Mouse (Mus musculus) heart, postnatal 0 days (tissue): ENCODE results near the gene Bub1. TPM values are rescaled to one million over a fixed set of nuclear protein-coding genes. Genes with fewer than 3 reads are reported as not detected.

Experiments
- ATAC-seq: fragments of 200-750 bp; cut with Nextera tagmentation; 2 replicates; pipeline ENCODE4 v1.8.0; 2017; ENCODE audit warnings: low read depth, moderate number of reproducible peaks, moderate library complexity; ENCODE audit not compliant: insufficient read depth
- DNase-seq: peaks from one replicate; pipeline ENCODE4 v3.0.0-alpha.2; 2016; ENCODE audit warnings: low spot score
- H3K27ac ChIP-seq: fragments of 300-500 bp; sonication (generic); 2 replicates; pipeline ENCODE4 v1.5.1; 2014; ENCODE audit warnings: low read depth, mild to moderate bottlenecking
- H3K27me3 ChIP-seq: fragments of 300-500 bp; sonication (generic); 2 replicates; pipeline ENCODE4 v1.6.1; 2014; ENCODE audit warnings: low read length, mixed read lengths; ENCODE audit not compliant: control insufficient read depth, insufficient read depth
- H3K36me3 ChIP-seq: fragments of 300-500 bp; sonication (generic); replicated peaks from 2 replicates; pipeline ENCODE4 v1.6.1; 2014; ENCODE audit warnings: low read length, mixed read lengths; ENCODE audit not compliant: control insufficient read depth, insufficient read depth
- H3K4me1 ChIP-seq: fragments of 300-500 bp; sonication (generic); 2 replicates; pipeline ENCODE4 v1.6.1; 2014; ENCODE audit warnings: antibody characterized with exemption; ENCODE audit not compliant: control insufficient read depth, insufficient read depth
- H3K4me2 ChIP-seq: fragments of 300-500 bp; sonication (generic); 2 replicates; pipeline ENCODE4 v1.6.1; 2014; ENCODE audit warnings: low read depth, mild to moderate bottlenecking, low read length, moderate library complexity
- H3K4me3 ChIP-seq: fragments of 300-500 bp; sonication (generic); 2 replicates; pipeline ENCODE4 v1.5.1; 2014; ENCODE audit warnings: low read depth, low read length
- H3K9ac ChIP-seq: fragments of 300-500 bp; sonication (generic); replicated peaks from 2 replicates; pipeline ENCODE4 v1.6.1; 2014; ENCODE audit warnings: low read depth, low read length, mixed read lengths
- H3K9me3 ChIP-seq: fragments of 300-500 bp; sonication (generic); replicated peaks from 2 replicates; pipeline ENCODE4 v1.6.1; 2016; ENCODE audit warnings: low read length; ENCODE audit not compliant: control insufficient read depth
- CTCF ChIP-seq: IDR thresholded peaks from 2 replicates; pipeline ENCODE4 v1.5.1; 2016; ENCODE audit warnings: antibody characterized with exemption, control low read depth, low read depth
- EP300 ChIP-seq: IDR thresholded peaks from 2 replicates; pipeline ENCODE4 v1.6.1; 2016; ENCODE audit warnings: antibody characterized with exemption, low read depth
- WGBS: fragments of 180-500 bp; shearing (Covaris S2); extraction: QIAGEN DNeasy Blood & Tissue Kit; methylation state at CpG from one replicate; pipeline ENCODE4 v1.1.7; 2014; 5-methylcytosine and 5-hydroxymethylcytosine counted together
- polyA plus RNA-seq: library from polyadenylated mRNA; unstranded; fragments of >200 nt; fragmentation: Nextera tagmentation; extraction: Ambion mirVana; gene quantifications from 2 replicates; pipeline ENCODE4 v1.2.1, GENCODE M21; 2015
- total RNA-seq: library from RNA; depleted of rRNA; stranded (reverse); fragments of >200 nt; gene quantifications from 2 replicates; pipeline ENCODE4 v1.2.3, GENCODE M21; 2014; ENCODE audit warnings: low replicate concordance; rRNA removed

The Bub1 gene
- total and polyA plus RNA-seq, 2 experiments from 2014 or later, result 9.0 to 17.7 TPM

DNA sequence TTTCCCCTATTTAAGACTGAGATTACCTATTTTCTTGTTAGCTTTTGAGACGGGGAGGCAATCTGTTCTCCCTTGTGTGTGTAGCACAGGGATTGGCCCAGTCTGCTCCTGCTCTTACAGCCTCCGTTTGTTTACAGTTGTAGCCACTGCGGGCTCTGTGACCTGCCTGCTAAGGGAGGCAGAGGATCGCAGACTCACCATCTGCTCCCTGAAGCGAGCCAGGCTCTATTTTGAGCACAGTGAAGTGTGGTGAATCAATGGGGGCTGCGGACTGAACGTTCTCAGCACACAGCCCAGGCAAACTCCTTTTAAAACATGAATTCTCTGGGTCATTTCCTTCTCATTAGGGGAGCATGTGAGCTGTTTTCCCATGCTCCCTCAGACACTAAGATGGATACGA lies 74.5 kb downstream of the Bub1 start:
- peaks cover 8% of the 10 kb centered on the region; the same call in 1 of the 2 replicates for H3K4me1 ChIP-seq
- peaks cover 7% of the 10 kb centered on the region; the same call in 1 of the 2 replicates for H3K36me3 ChIP-seq
- 23% methylated on average over 8 of the region's 8 CpGs for WGBS
- DNase-seq (peak; percentile 14), ATAC-seq (peak; percentile 34; the same call in 1 of the 2 replicates)
- peak overlapping the region; percentile 13; the same call in 1 of the 2 replicates for H3K4me2 ChIP-seq
- TF ChIP-seq EP300 (no peak), CTCF (no peak)
- H3K27ac ChIP-seq, result peak overlapping the region; percentile 40; the same call in 1 of the 2 replicates
- H3K27me3 ChIP-seq, result no peaks in the 10 kb centered on the region
- H3K4me3 ChIP-seq, result no peak overlapping the region
- no peak overlapping the region for H3K9ac ChIP-seq
- no peaks in the 10 kb centered on the region for H3K9me3 ChIP-seq

GRCm38 (mm10) chr2:127754113-127754512 lies 77.6 kb downstream of the Bub1 start:
- no peaks in the 10 kb centered on the region for H3K27me3 ChIP-seq
- no peak overlapping the region for H3K4me3 ChIP-seq
- no peaks in the 10 kb centered on the region for H3K36me3 ChIP-seq
- H3K4me1 ChIP-seq, result peaks cover 12% of the 10 kb centered on the region; the same call in 1 of the 2 replicates
- H3K27ac ChIP-seq, result no peak overlapping the region
- ATAC-seq, result no peak
- WGBS, result 90% methylated on average over 4 of the region's 4 CpGs
- H3K4me2 ChIP-seq, result no peak overlapping the region
- TF ChIP-seq CTCF (no peak), EP300 (no peak)
- no peak overlapping the region for H3K9ac ChIP-seq
- no peak for DNase-seq
- H3K9me3 ChIP-seq, result no peaks in the 10 kb centered on the region

- H3K4me1 ChIP-seq, result 0 out of 2 replicates have a peak, but pooled peaks cover 3% of the 10 kb centered on the region
- no peaks in the 10 kb centered on the region for H3K36me3 ChIP-seq
- no peak overlapping the region for H3K4me3 ChIP-seq
- no peak overlapping the region for H3K27ac ChIP-seq
- 75% methylated on average over 11 of the region's 11 CpGs for WGBS
- no peaks in the 10 kb centered on the region for H3K27me3 ChIP-seq
- no peaks in the 10 kb centered on the region for H3K9me3 ChIP-seq
- DNase-seq (no peak), ATAC-seq (no peak)
- TF ChIP-seq EP300 (no peak), CTCF (no peak)
- H3K9ac ChIP-seq, result no peak overlapping the region
- no peak overlapping the region for H3K4me2 ChIP-seq
Observed at GRCm38 (mm10) chr2:127751849-127752610, 79.6 kb downstream of the Bub1 start.

Other genes with a start within 250 kb of the Bub1 start
- 0.69 and 3.6 TPM in 2 replicates for gene Zfp661, start 244.8 kb downstream of the Bub1 start, total RNA-seq
- 1.4 and 1.6 TPM in 2 replicates for gene Zfp661, start 244.8 kb downstream of the Bub1 start, polyA plus RNA-seq
- 48.8 and 109 TPM in 2 replicates for gene Mrps5, start 244.6 kb downstream of the Bub1 start, total RNA-seq
- 150 and 156 TPM in 2 replicates for gene Mrps5, start 244.6 kb downstream of the Bub1 start, polyA plus RNA-seq
- 8.2 and 11.3 TPM in 2 replicates for gene Mal, start 175.2 kb downstream of the Bub1 start, total RNA-seq
- 1.7 and 2.5 TPM in 2 replicates for gene Mal, start 175.2 kb downstream of the Bub1 start, polyA plus RNA-seq
- 13.0 and 17.6 TPM in 2 replicates for gene Mall, start 101.9 kb downstream of the Bub1 start, total RNA-seq
- 7.0 and 7.4 TPM in 2 replicates for gene Mall, start 101.9 kb downstream of the Bub1 start, polyA plus RNA-seq
- gene Nphp1, start 43.0 kb downstream of the Bub1 start, total RNA-seq, result 6.7 and 8.9 TPM in 2 replicates
- 17.2 and 21.3 TPM in 2 replicates for gene Nphp1, start 43.0 kb downstream of the Bub1 start, polyA plus RNA-seq
- 4.6 and 13.3 TPM in 2 replicates for gene Mtln, start 39.4 kb downstream of the Bub1 start, total RNA-seq
- gene Mtln, start 39.4 kb downstream of the Bub1 start, polyA plus RNA-seq, result 63.3 and 65.0 TPM in 2 replicates
- not detected in 2 replicates for gene Acoxl, start 7.0 kb upstream of the Bub1 start, total RNA-seq
- 0.37 TPM in 2 replicates for gene Acoxl, start 7.0 kb upstream of the Bub1 start, polyA plus RNA-seq